Mouse (Mus musculus) c-Kit-negative CD71-positive TER-119-positive erythroid progenitor cells, embryonic 14.5 days (primary cell): Measurements from ENCODE around the gene Pim1.

Source experiments
- DNase-seq: peaks from one replicate; pipeline ENCODE4 v3.0.0-alpha.2; 2013; ENCODE audit warnings: low read depth, low spot score

The Pim1 gene

DNA sequence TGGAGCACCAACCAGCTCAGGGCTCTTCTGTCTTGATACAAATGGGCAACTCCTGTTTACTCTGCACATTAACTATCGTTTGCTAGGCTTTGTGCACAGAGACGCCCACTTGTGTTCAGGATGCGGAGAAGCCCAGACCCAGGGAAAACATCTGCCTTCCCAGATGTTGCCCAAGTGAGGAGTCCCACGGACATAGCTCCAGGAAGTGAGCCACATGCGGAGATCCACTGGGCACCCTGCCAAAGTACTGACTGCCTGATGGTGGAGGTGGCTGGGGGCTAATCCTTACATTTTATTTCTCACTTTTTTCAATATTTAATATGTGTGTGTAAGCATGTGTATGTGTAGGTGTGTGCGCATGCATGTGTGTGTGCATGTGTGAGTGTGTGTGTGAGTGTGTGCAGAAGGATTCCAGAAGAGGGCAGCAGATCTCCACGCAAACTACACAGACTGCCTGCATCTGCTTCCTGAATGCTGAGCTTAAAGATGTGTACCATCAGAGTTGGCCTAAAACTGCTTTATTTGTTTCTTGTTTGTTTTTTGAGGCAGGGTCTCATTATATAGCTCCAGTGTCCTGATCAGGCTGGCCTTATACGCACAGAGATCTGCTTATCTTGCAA lies 38.1 kb downstream of the Pim1 start:
- DNase-seq, result no peak

- DNase-seq, result no peak
These were observed 40.0 kb downstream of the Pim1 start for GRCm38 (mm10) chr17:29530508-29530907.

DNA sequence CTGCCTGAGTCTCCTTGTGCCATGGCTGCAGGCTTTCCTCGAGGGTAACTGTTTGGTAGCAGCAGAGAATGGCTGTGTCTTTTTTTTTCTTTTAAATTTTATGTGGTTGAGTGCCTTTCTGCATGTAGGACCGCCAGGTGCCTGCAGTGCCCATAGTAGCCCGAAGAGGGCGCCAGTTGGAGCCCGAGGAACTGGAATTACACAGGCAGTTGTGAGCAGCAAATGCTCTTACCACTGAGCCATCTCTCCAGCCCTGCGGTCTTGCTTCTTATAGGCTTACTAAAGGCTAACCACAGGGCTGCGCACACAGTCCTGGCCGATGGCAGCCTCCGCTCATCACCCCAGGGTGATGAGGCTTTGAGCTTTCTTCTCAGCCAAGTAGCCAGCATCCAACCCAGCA lies 40.7 kb downstream of the Pim1 start:
- DNase-seq, result no peak

GRCm38 (mm10) chr17:29531757-29532384 lies 41.3 kb downstream of the Pim1 start:
- no peak for DNase-seq

DNA sequence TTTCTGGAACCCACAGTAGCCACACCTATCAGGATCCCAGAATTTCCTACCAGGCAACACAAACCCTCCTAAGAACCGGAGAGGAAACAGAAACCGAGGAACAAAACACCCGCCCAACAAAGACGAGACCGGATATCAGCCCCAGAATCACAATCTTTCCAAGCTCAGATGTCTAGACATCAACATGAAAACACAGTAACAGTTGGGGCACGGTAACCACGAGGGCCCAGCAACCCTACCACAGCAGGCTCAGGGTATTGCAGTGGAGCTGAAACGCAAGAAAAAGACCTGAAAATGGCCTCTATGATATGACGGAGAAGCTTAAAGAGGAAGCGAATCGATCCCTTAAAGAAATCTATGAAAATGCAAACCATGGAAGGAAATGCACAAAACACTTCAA lies 43.3 kb downstream of the Pim1 start:
- DNase-seq, result no peak

- DNase-seq, result no peak
These were observed 49.9 kb downstream of the Pim1 start for GRCm38 (mm10) chr17:29540426-29540825.

DNA sequence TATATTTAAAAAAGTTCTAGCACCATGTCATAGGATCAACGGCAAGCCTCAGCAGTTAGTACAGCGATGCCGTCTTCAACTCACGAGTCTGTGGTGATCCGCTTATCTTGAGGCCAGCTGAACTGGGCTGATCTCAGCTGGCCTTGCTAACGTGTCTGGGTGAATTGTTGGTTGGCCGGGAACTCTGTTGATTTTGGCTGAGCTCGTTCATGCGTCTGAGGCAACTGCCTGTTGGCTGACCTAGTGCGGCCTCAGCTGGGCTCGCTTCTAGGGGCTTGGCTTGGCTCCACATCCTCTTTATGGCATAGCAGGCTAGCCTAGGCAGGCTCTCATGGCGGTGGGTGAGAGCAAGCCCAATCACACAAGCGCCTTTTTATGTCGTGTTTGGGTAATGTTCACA lies 50.9 kb downstream of the Pim1 start:
- no peak for DNase-seq

- no peak for DNase-seq
These were observed 52.5 kb downstream of the Pim1 start for GRCm38 (mm10) chr17:29542831-29543690.

- DNase-seq, result no peak
These were observed 53.5 kb downstream of the Pim1 start for GRCm38 (mm10) chr17:29544064-29544463.

- DNase-seq, result no peak
These were observed 54.7 kb downstream of the Pim1 start for GRCm38 (mm10) chr17:29545241-29545640.
